Mouse (Mus musculus) lung, postnatal 0 days (tissue): Measurements from ENCODE around the gene Commd6.

ENCODE experiments used
- CTCF ChIP-seq: IDR thresholded peaks from 2 replicates; pipeline ENCODE4 v1.5.1; 2016; ENCODE audit warnings: antibody characterized with exemption, mild to moderate bottlenecking
- EP300 ChIP-seq: IDR thresholded peaks from 2 replicates; pipeline ENCODE4 v1.6.1; 2016; ENCODE audit warnings: antibody characterized with exemption, mild to moderate bottlenecking, control low read depth

- TF ChIP-seq EP300 = no peak
- TF ChIP-seq CTCF = no peak
Measured at GRCm38 (mm10) chr14:101596691-101597090, 43.8 kb downstream of the Commd6 start.
